Mouse (Mus musculus): Measurements from ENCODE around the gene Ankrd33b.
A peak's percentile ranks its signal among the peaks of the same experiment; 100 is the strongest.

The Ankrd33b gene

DNA sequence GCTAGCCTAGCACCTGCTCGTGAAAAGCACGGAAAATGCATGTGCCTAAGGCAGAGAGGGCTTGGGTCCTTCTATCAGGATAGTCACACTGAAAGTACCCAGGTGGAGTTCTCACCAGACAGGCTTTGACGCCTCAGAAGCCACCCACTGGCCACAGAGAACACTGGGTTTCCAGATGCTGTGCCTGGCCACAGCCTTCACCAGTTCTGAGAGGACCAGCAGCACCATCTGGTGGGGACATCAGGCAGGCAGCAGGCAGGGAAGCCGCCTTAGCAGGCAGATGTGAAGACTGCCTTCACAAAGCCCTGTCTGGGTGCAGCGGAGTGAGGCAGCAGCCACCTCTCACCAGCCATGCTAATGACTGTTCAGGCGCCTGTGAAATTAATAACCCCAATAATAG is 102.7 kb downstream of the Ankrd33b start:
- DNase-seq (ENCODE audit: low spot score in 2 of 2): peak; percentile 82 to 87

GRCm38 (mm10) chr15:31262361-31262760 is 105.2 kb downstream of the Ankrd33b start:
- DNase-seq (ENCODE audit: low spot score in 2 of 2): no peak

GRCm38 (mm10) chr15:31261094-31261493 is 106.4 kb downstream of the Ankrd33b start:
- DNase-seq (ENCODE audit: low spot score in 2 of 2): no peak

DNA sequence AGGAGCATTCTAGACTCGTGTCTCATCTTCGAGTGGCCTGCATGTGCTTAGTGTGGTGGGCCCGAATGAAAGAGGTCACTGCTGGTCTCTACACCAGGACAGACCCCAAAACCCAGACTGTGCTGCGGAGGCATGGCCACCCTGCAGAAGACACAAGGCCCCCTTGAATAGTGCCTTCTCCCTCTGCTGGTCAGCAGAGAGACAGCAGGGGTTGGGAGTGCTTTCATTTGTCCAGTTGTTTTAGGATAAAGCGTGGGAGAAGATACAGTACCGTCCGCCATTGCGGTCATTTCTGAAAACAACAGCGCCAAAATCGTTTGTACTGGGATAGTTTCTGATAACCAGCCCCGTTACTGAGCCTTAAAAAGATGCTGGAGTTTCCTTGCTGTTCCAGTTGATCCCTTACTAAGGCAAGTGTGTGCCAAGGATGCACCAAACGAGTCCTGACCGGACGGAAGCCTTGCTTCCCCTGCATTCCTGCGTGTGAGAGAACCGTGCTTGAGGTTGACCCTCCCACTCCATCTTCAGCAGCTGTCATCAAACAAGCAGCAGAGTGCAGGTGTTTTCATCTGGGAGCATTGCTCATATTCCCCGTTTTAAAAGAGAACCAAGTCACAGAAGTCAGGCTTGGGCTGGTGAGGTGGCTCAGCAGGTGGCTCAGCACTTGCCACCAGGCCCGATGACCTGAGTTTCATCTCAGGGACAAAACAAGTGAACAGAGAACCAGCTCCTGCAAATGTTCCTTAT is 108.7 kb downstream of the Ankrd33b start:
- no peak for DNase-seq (ENCODE audit: low spot score in 2 of 2)

- no peak for DNase-seq (ENCODE audit: low spot score in 2 of 2)
Observed at GRCm38 (mm10) chr15:31258029-31258692, 109.4 kb downstream of the Ankrd33b start.

DNA sequence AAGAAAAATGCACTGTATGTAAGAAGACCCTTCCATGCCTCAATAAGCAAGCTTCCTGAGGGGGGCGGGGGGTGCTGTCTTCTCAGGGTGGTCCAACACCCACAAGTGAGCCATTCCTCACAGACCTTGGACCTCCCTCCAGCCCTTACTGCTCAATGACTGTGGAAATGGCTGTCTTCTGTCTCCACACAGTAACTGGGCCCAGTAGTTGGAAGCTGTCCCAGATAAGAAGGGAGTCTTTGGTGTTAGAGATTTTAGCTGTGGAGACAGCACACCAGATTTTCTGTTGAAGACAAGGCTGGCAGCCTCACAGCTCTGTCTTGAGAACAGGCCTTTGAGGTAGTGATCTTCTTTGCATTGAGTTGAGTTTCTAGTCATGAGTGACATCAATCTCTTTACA is 110.2 kb downstream of the Ankrd33b start:
- no peak for DNase-seq (ENCODE audit: low spot score in 2 of 2)

DNA sequence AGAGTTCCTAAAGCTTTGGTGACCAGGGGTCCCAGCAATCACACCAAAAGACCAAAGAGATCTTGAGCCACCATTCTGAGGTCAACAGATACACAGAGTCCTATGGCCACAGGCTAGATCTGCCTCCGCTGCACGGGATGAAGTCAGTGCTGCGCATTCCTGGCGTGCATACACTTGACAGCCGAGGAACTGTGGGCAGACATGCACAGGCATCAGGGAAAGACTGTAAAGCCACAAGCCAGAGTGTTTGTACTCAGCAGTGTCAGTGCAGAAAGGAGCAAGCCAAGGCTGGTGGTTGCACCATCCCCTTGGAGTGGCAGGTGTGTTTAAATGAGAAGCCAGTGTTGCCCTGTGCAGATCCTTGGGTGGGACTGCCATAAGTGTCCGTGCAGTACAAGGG is 111.8 kb downstream of the Ankrd33b start:
- DNase-seq (ENCODE audit: low spot score in 2 of 2): no peak

DNA sequence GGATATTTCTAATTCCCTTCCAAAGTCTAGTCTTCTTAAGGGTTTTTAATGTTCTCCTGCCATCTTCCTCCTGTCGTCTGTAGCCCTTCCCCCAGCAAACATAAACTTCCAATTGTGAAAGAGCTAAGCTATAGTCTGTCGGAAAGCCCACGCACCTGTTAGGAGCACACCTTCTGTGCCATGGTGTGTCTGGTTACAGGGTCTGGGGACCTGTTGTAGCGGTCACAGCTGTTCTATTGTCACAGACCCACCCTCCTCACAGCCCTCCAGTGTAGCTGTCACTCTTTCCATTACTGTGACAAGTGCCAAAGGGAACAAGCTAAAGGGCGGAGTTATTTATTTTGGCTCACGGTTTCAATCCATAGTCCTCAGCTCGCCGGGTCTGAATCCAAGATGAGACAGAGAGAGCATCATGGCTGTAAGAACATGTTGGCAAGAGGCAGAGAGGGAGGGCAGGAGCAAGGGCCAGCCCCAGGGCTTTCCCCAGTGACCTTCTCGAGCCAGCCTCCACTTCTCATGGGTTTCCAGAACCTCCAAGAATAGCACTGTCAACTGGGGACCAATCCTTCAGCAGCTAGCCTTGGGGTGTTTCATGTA is 112.5 kb downstream of the Ankrd33b start:
- DNase-seq (ENCODE audit: low spot score in 2 of 2): no peak

GRCm38 (mm10) chr15:31253963-31254362 is 113.6 kb downstream of the Ankrd33b start:
- DNase-seq (ENCODE audit: low spot score in 2 of 2): no peak

GRCm38 (mm10) chr15:31253380-31253779 is 114.1 kb downstream of the Ankrd33b start:
- no peak for DNase-seq (ENCODE audit: low spot score in 2 of 2)

DNA sequence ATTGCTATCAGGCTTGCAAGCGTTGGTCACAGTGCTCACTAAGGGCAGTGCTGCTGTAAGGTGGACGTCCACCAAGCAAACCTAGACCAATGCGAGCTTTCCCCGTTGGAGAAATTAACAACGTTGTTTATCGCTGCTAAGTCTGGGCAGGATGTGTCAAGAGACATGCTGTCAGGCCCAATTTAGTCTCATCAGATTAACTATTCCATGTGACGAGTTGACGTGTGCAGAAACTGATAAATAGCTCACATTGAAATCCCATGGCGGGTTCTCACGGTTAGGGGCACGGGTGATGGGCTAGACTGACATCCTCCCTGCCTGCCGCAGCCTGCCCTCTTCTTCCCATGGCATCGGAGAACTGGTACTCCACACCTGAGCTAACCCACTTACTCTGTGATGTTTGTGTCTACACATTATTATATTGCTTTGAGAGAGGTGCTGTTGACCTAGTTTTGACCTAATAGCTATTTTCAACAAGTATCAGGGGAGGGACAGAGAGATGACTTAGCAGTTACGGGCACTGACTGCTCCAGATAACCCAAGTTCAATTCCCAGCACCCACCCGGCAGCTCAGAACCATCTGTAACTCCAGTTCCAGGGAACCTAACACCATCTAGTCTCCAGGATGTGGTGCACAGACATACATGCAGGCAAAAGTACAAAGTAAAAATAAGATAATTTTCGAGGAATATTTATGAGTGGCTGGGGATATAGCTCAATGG is 114.8 kb downstream of the Ankrd33b start:
- no peak for DNase-seq (ENCODE audit: low spot score in 2 of 2)

DNA sequence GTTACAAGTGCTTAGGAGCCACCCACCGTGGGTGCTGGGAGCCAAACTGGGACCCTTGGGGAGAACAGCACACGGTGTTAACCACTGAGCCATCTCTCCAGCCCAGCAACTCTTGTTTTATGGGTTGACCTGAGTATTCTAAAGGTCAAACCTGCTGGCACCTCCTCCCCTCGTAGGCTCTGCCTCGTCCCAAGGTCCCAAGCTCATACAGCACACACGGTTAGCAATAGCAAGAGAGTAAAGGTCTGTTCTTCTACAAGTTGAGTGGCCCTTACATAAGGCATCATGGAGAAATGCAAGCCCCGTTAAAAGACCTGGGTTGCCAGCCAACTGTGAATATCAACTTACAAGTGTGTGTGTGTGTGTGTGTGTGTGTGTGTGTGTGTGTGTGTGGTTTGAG is 116.3 kb downstream of the Ankrd33b start:
- no peak for DNase-seq (ENCODE audit: low spot score in 2 of 2)

GRCm38 (mm10) chr15:31250676-31251075 is 116.8 kb downstream of the Ankrd33b start:
- no peak for DNase-seq (ENCODE audit: low spot score in 2 of 2)

DNA sequence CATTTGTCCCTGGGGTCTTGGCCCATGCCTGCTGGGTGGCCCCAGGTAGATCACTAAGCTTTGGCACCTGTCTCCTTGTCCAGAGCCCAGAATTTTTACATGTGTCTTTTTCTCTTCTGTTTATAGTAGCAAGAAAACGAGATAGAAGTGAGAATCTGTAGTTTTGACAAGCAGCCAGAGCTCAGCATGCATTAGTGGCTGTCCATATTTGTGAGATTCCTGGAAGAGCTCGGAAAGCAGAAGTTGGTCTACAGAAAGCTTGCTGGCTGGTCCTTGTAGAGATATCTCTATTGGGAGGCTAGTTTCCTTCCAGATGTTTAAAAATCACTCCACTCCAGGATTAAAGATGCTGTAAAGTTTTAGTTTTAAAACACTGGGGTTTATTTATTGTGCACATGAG is 117.5 kb downstream of the Ankrd33b start:
- no peak for DNase-seq (ENCODE audit: low spot score in 2 of 2)

DNA sequence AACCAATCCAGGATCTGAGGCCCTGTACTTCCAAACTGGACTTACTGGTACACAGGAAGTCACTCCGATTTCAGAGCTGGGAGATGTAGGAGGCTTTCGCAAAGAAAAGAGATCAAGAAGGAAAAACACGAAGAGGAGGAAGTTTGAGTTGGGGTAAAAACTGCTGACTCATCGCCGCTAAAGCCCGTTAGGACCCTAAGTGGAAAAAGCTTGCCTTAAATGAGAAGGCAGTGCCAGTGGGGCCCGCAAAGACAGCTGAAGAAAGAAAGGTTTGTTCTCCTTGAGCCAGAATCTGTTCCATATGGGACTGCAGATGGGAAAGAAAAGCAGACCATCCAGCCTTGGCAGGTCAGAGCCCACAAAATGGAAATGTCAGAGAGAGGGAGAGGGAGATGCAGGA is 118.6 kb downstream of the Ankrd33b start:
- DNase-seq (ENCODE audit: low spot score in 2 of 2): no peak

DNA sequence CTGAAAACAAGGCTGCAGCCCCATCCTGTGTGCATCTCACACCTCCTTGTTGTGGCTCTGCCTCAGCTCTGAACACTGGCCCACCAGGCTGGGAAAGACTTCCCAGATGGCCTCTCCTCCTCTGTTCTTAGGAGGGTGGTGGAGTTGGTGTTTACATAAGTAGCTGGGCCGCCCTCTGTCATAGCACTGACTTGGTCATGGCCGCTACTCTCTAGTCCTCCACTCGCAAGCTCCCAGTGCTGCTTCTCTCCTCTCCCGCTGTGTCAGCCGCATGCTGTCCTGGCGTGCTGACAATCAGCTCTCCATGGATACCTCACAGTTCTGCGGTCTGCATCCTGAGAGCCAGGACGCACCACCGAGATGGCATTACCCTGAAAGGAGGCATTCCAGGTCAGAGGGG is 120.5 kb downstream of the Ankrd33b start:
- DNase-seq (ENCODE audit: low spot score in 2 of 2): no peak

DNA sequence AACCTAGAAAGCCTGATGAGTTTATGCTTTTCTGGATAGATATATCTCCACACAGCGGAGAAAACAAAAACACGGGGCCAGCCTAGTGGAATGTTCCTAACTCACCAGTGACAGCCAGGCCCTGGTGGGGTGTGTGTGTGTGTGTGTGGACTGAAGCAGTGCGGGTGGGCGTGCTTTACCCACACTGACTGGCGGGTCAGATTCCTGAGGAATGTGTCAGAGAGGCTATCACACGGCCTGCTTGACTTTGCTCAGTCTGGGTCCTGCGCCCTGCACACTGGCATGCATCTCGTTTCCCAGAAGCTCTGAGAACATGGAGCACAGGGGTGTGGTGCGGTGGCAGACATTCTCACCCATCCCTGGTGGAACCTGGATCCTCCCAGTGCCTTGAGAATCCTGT is 121.6 kb downstream of the Ankrd33b start:
- no peak for DNase-seq (ENCODE audit: low spot score in 2 of 2)

- DNase-seq (ENCODE audit: low spot score in 2 of 2): no peak
Observed at GRCm38 (mm10) chr15:31244696-31245445, 122.7 kb downstream of the Ankrd33b start.

DNA sequence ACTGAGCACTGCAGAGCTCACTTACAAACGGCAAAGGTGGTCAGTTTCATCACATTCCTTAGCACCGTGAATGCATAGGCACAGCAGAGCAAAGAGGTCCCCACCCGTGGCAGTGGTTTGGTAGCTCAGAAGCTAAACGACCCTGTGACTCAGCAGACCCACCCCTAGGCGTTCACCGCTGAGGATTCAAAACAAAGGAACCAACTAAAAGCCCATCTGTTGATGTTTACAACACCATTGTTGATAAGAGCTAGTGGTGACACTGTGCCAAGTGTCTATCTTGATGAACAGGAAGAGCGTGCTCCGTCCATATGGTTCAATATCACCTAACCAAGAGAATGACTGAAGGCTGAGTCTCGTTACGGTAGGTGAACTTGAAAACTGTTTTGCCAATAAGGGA is 124.3 kb downstream of the Ankrd33b start:
- DNase-seq (ENCODE audit: low spot score in 2 of 2): no peak

Data from cerebellum, postnatal 4 days (tissue).